Mouse (Mus musculus): ENCODE data around the gene Pate3.

GRCm38 (mm10) chr9:35648102-35648501, at the start of gene Pate3:
- TF ChIP-seq CTCF (IDR thresholded peaks at IDR 0.05; ENCODE audit: extremely low read depth, insufficient read depth, insufficient read length, insufficient replicate concordance) (no peak), POLR2A (IDR thresholded peaks at IDR 0.05; ENCODE audit: low read depth, low read length) (no peak)

Measured in spleen, adult 2 months (tissue).